Mouse (Mus musculus) hindbrain, embryonic 12.5 days (tissue): ENCODE measurements around the gene Vmn1r62. TPM values are rescaled to one million over a fixed set of nuclear protein-coding genes. Genes with fewer than 3 reads are reported as not detected.
"Not testable (repeated sequence)": the region's sequence is repeated elsewhere in the genome, so short reads cannot be mapped to it uniquely, and the experiment has no call there.

ENCODE experiments used
- ATAC-seq: fragments of 200-750 bp; cut with Nextera tagmentation; 2 replicates; pipeline ENCODE4 v1.8.0; 2017; ENCODE audit warnings: moderate TSS enrichment; ENCODE audit not compliant: low FRiP score
- H3K27ac ChIP-seq: fragments of 300-500 bp; sonication (generic); 2 replicates; pipeline ENCODE4 v1.5.1; 2016; ENCODE audit warnings: mild to moderate bottlenecking
- H3K27me3 ChIP-seq: fragments of 300-500 bp; sonication (generic); 2 replicates; pipeline ENCODE4 v1.6.1; 2016; ENCODE audit warnings: mild to moderate bottlenecking
- H3K36me3 ChIP-seq: fragments of 300-500 bp; sonication (generic); 2 replicates; pipeline ENCODE4 v1.6.1; 2016; ENCODE audit warnings: mild to moderate bottlenecking
- H3K4me1 ChIP-seq: fragments of 300-500 bp; sonication (generic); 2 replicates; pipeline ENCODE4 v1.6.1; 2016
- H3K4me2 ChIP-seq: fragments of 300-500 bp; sonication (generic); replicated peaks from 2 replicates; pipeline ENCODE4 v1.6.1; 2016; ENCODE audit warnings: mild to moderate bottlenecking
- H3K4me3 ChIP-seq: fragments of 300-500 bp; sonication (generic); 2 replicates; pipeline ENCODE4 v1.5.1; 2016; ENCODE audit warnings: mild to moderate bottlenecking
- H3K9ac ChIP-seq: fragments of 300-500 bp; sonication (generic); 2 replicates; pipeline ENCODE4 v1.6.1; 2016; ENCODE audit warnings: mild to moderate bottlenecking, moderate library complexity
- H3K9me3 ChIP-seq: fragments of 300-500 bp; sonication (generic); replicated peaks from 2 replicates; pipeline ENCODE4 v1.6.1; 2016; ENCODE audit warnings: mild to moderate bottlenecking
- WGBS: fragments of 180-500 bp; shearing (Covaris S2); methylation state at CpG from one replicate; pipeline ENCODE4 v1.1.7; 2016; 5-methylcytosine and 5-hydroxymethylcytosine counted together
- polyA plus RNA-seq: library from polyadenylated mRNA; unstranded; fragments of >200 nt; fragmentation: Nextera tagmentation; extraction: Ambion mirVana; gene quantifications from 2 replicates; pipeline ENCODE4 v1.2.1, GENCODE M21; 2016

Gene Vmn1r62
- polyA plus RNA-seq, result not detected in 2 replicates

- H3K4me3 ChIP-seq, H3K4me1 ChIP-seq, H3K27ac ChIP-seq, H3K9me3 ChIP-seq, H3K36me3 ChIP-seq, ATAC-seq, H3K27me3 ChIP-seq, H3K9ac ChIP-seq, H3K4me2 ChIP-seq: not testable (repeated sequence)
- WGBS, result no CpG with 5 or more reads among the region's 1 CpGs
Measured at GRCm38 (mm10) chr7:5673331-5673730, at the start of gene Vmn1r62. Gene Vmn1r62 (plus strand): TSS chr7:5673631.

Other genes with a start within 250 kb of the Vmn1r62 start
- gene Vmn1r59, start 216.9 kb upstream of the Vmn1r62 start, polyA plus RNA-seq, result not detected in 2 replicates
- not detected in 2 replicates for gene Vmn2r28, start 179.7 kb upstream of the Vmn1r62 start, polyA plus RNA-seq
- not detected in 2 replicates for gene Vmn1r60, start 126.3 kb upstream of the Vmn1r62 start, polyA plus RNA-seq
- gene Vmn1r61, start 60.3 kb upstream of the Vmn1r62 start, polyA plus RNA-seq, result not detected in 2 replicates
- not detected in 2 replicates for gene Vmn1r63, start 131.8 kb downstream of the Vmn1r62 start, polyA plus RNA-seq
- not detected in 2 replicates for gene Vmn1r64, start 210.9 kb downstream of the Vmn1r62 start, polyA plus RNA-seq